Mouse (Mus musculus) kidney, embryonic 15.5 days (tissue): ENCODE results near the gene Hist1h2bp. TPM values are rescaled to one million over a fixed set of nuclear protein-coding genes. Genes with fewer than 3 reads are reported as not detected.
A peak's percentile ranks its signal among the peaks of the same experiment; 100 is the strongest.
"Not testable (repeated sequence)": the region's sequence is repeated elsewhere in the genome, so short reads cannot be mapped to it uniquely, and the experiment has no call there.

Experiments used
- ATAC-seq: fragments of 200-750 bp; cut with Nextera tagmentation; replicated peaks from 2 replicates; pipeline ENCODE4 v1.8.0; 2017; ENCODE audit warnings: moderate TSS enrichment; ENCODE audit not compliant: low FRiP score
- H3K27ac ChIP-seq: fragments of 300-500 bp; sonication (generic); 2 replicates; pipeline ENCODE4 v1.5.1; 2015; ENCODE audit warnings: mild to moderate bottlenecking, inconsistent platforms
- H3K27me3 ChIP-seq: fragments of 300-500 bp; sonication (generic); 2 replicates; pipeline ENCODE4 v1.6.1; 2015; ENCODE audit warnings: inconsistent platforms
- H3K36me3 ChIP-seq: fragments of 300-500 bp; sonication (generic); 2 replicates; pipeline ENCODE4 v1.6.1; 2015; ENCODE audit warnings: inconsistent platforms
- H3K4me1 ChIP-seq: fragments of 300-500 bp; sonication (generic); 2 replicates; pipeline ENCODE4 v1.6.1; 2015; ENCODE audit warnings: inconsistent platforms
- H3K4me2 ChIP-seq: fragments of 300-500 bp; sonication (generic); 2 replicates; pipeline ENCODE4 v1.6.1; 2015; ENCODE audit warnings: moderate library complexity, mild to moderate bottlenecking, inconsistent platforms
- H3K4me3 ChIP-seq: fragments of 300-500 bp; sonication (generic); replicated peaks from 2 replicates; pipeline ENCODE4 v1.5.1; 2015; ENCODE audit warnings: mild to moderate bottlenecking, inconsistent platforms
- H3K9ac ChIP-seq: fragments of 300-500 bp; sonication (generic); 2 replicates; pipeline ENCODE4 v1.6.1; 2015; ENCODE audit warnings: mild to moderate bottlenecking, inconsistent platforms
- H3K9me3 ChIP-seq: fragments of 300-500 bp; sonication (generic); replicated peaks from 2 replicates; pipeline ENCODE4 v1.6.1; 2016; ENCODE audit warnings: inconsistent platforms
- WGBS: fragments of 180-500 bp; shearing (Covaris S2); methylation state at CpG from one replicate; pipeline ENCODE4 v1.1.7; 2015; ENCODE audit warnings: mixed read lengths; 5-methylcytosine and 5-hydroxymethylcytosine counted together
- polyA plus RNA-seq: library from polyadenylated mRNA; unstranded; fragments of >200 nt; fragmentation: Nextera tagmentation; extraction: Ambion mirVana; gene quantifications from 2 replicates; pipeline ENCODE4 v1.2.1, GENCODE M21; 2015

Gene Hist1h2bp
- polyA plus RNA-seq, 1 experiment from 2014 or later, result 1.8 TPM

DNA sequence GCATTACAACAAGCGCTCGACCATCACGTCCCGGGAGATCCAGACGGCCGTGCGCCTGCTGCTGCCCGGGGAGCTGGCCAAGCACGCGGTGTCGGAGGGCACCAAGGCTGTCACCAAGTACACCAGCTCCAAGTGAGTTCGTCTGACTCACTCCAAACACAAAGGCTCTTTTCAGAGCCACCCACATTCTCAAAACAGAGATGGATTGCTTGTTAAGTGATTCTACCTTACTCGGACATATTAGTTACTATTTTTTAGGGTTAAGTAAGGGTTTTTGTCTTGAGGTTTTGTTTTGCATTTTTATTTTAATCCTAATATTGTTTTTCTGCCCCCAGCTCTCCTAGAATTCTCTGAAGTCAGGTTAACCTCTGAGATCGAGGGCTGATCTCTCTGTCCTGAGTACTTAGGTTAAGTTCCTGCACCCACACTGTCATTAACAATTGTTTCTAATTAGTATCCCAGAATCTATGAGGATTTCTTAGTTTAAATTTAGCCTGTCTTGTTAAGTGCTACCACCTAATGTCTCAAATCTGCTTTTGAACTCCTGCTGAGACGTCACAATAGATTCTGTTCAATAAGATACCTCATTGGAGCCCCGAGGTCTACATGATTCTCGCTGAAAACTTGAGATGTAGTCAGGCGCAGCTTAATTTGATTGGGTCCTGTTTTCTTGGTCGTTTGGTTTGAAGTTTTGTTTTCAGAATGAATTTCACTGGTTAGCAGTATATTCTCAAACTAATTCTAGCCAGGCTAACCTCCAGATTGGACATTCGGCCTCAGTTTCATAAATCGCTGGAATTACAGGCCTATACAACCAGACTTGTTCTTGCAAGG lies 716 bp downstream of the Hist1h2bp start:
- WGBS, result 18% methylated on average over 15 of the region's 21 CpGs
- Histone ChIP-seq H3K36me3 (no peaks in the 10 kb centered on the region), H3K4me1 (peaks cover 33% of the 10 kb centered on the region), H3K4me2 (peak overlapping the region; percentile 53), H3K9ac (peak overlapping the region; percentile 29; the same call in 1 of the 2 replicates), H3K9me3 (no peaks in the 10 kb centered on the region), H3K27me3 (no peaks in the 10 kb centered on the region), H3K4me3 (peak overlapping the region; percentile 43), H3K27ac (peak overlapping the region; percentile 92)
- ATAC-seq, result peak; percentile 20

DNA sequence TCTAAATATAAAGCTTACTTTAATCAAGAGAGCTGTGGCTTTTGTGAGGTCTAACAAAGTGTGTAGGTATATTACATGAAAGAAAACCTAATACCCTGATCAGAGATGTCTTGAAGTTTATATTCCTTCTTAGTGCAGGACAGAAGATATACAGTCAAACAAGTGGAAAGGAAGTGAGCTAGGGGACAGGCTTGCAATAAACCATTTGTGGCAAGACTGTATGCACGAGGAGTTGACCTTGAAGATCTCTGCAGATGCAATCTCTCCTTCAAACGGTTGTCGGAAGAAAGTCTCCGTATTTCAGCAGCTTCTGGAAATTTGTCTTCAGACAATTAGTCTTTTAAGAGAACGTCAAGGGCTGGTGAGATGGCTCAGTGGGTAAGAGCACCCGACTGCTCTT lies 2.7 kb downstream of the Hist1h2bp start:
- Histone ChIP-seq H3K9me3 (no peaks in the 10 kb centered on the region), H3K9ac (no peak overlapping the region), H3K27me3 (no peaks in the 10 kb centered on the region), H3K36me3 (no peaks in the 10 kb centered on the region), H3K4me2 (no peak overlapping the region), H3K4me1 (peaks cover 24% of the 10 kb centered on the region), H3K27ac (peak overlapping the region; percentile 45; the same call in 1 of the 2 replicates), H3K4me3 (no peak overlapping the region)
- ATAC-seq, result no peak
- WGBS, result 47% methylated on average over 6 of the region's 6 CpGs

DNA sequence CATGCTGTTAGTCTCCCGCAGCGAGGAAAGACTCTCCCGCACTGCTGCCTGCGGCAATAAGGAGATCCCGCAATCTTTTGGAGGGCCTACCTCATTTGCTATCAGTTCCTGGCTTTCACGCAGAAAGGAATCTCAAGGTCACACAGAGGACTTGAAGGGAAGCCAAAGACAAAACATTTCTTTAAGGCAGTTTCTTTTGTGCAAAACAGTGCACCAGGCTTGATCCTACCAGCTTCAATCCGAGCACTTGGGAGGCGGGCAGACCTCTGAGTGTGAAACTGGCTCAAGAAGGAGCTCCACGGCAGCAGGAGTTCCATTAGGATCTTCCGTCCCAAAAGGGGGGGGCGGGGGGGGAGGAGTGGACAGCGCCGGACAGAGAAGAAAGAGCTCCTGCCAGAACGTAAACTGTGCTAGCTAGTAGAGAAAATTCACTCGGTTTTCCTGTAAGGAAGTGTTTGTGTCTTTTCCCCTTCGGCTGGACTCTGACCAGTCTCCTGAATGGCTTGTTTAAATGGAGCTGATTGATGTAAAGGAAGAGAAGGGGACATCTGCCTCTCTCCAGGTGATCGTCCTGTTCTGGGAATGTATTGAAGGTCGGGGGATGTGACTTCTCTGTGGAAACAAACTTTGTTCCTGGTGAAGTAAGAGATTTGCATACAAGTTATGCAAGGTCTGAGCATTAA lies 3.5 kb downstream of the Hist1h2bp start:
- Histone ChIP-seq H3K27ac (peak overlapping the region; percentile 48; the same call in 1 of the 2 replicates), H3K36me3 (no peaks in the 10 kb centered on the region), H3K4me2 (peak overlapping the region; percentile 54), H3K4me1 (peaks cover 20% of the 10 kb centered on the region), H3K27me3 (no peaks in the 10 kb centered on the region), H3K9ac (peak overlapping the region; percentile 49; the same call in 1 of the 2 replicates), H3K9me3 (no peaks in the 10 kb centered on the region), H3K4me3 (peak overlapping the region; percentile 27)
- ATAC-seq, result no peak
- 7% methylated on average over 18 of the region's 18 CpGs for WGBS

DNA sequence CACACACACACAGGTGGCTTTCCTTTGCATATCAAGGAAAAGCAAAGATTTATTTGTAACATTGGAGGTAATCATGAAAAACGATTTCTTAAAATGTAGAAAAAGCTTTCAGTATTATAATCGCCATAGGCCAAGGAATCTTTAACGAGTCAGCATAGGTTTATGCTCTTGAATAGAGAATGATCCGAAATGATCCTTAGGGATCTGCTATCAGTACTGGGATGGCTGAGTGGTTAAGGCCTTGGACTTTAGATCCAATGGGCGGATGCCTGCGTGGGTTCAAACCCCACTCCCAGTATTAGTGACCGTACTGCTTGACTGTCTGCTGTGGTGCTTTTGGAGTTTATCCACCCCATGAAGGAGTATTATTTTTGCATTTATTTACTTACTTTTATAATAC lies 8.3 kb downstream of the Hist1h2bp start:
- Histone ChIP-seq H3K4me3 (no peak overlapping the region), H3K36me3 (no peaks in the 10 kb centered on the region), H3K9me3 (no peaks in the 10 kb centered on the region), H3K9ac (no peak overlapping the region), H3K27ac (no peak overlapping the region), H3K27me3 (no peaks in the 10 kb centered on the region), H3K4me2 (no peak overlapping the region), H3K4me1 (peaks cover 5% of the 10 kb centered on the region; the same call in 1 of the 2 replicates)
- WGBS, result 89% methylated on average over 7 of the region's 7 CpGs
- no peak for ATAC-seq

DNA sequence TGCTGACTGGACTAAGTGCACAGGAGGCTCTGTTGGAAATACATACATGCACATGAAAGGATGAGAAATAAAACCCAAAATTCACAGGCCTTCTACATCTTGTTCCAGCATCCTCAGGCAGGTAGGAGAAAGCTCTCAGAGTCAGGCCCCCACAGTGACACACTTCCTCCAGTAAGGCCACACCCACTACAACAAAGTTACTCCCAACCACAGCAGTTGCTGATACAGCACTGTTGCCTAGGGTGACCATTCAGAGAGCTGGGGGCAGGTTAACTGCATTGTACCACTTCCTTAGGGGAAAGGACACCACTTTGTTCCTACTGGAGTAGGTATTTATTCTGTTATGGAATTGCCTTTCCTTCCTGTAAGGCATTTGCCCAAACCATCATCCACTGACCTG lies 9.9 kb downstream of the Hist1h2bp start:
- H3K4me2 ChIP-seq, H3K9ac ChIP-seq, H3K27ac ChIP-seq, H3K4me1 ChIP-seq, H3K9me3 ChIP-seq, H3K36me3 ChIP-seq, H3K27me3 ChIP-seq, ATAC-seq, H3K4me3 ChIP-seq: not testable (repeated sequence)

DNA sequence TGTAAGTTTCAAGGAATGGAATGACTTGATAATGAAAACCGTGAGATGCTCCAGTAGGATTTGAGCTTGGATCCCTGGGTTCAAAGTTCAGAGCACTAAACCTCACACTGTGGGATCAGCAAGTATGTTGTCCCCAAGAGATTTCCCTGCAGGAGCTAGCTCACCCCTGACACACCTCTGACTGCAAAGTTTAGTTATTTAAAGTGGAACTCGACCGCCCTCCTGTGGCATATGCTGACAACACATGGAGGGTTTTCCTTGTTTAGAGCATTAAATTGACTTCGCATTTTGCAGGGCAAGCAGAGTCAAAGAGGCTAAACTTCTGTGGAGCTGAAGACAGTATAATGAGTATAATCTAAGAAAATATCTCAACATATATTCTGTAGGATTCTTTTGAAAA lies 15.8 kb downstream of the Hist1h2bp start:
- ATAC-seq, result peak; percentile 77
- H3K27me3 ChIP-seq, H3K36me3 ChIP-seq, H3K27ac ChIP-seq, H3K4me3 ChIP-seq, H3K9ac ChIP-seq, H3K4me2 ChIP-seq, H3K4me1 ChIP-seq, H3K9me3 ChIP-seq: not testable (repeated sequence)
- no CpG with 5 or more reads among the region's 4 CpGs for WGBS

DNA sequence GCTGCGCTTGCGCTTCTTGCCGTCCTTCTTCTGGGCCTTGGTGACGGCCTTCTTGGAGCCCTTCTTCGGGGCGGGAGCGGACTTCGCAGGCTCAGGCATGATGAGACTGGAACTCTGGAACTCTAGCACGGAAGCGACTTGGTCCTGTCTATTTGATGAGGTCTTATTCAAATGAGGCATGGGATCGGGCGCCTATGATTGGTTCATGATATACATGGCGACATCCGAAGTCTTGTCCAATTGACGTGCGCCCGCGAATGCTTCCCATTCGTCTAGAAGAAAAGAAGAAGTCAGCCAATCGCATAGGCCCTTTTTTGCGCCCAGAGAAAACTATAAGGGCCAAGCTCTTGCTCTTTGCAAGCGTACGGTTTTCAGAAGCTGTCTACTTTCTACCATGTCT lies 22.8 kb downstream of the Hist1h2bp start, which contains the start of the genes Hist1h2bq and Hist1h2ao:
Gene Hist1h2bq, minus strand, starts transcription at position 125 of the 400 bp plus-strand sequence.
Gene Hist1h2ao, plus strand, starts transcription at position 393 of the 400 bp plus-strand sequence.
- H3K4me2 ChIP-seq, result not testable (repeated sequence)

DNA sequence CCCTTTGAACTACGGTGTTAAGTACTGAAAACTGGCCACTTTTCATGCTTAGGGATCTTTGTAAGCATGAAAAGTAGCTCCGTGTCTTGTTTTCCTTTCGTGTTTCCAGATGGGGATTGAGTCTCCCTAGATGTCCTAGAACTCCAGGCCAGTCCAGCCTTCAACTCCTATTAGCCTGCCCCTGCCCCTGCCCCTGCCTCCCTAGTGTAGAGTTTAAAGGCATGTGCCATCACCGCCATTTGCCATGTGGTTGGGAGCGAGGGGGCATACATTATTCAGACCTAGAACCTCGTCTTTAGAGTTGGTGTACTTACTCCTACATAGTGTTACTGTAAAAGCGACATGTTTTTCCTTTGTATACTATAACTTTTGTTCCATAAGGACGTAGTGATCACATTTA lies 23.8 kb downstream of the Hist1h2bp start:
- H3K27me3 ChIP-seq, H3K9me3 ChIP-seq, H3K36me3 ChIP-seq, H3K4me2 ChIP-seq, H3K27ac ChIP-seq, H3K9ac ChIP-seq, H3K4me1 ChIP-seq, H3K4me3 ChIP-seq: not testable (repeated sequence)
- no CpG with 5 or more reads among the region's 8 CpGs for WGBS
- ATAC-seq, result peak; percentile 34

More for the DNA sequence above, 22.8 kb downstream of the Hist1h2bp start, which contains the start of the genes Hist1h2bq and Hist1h2ao:
- ATAC-seq, result peak; percentile 98
- H3K27ac ChIP-seq, H3K36me3 ChIP-seq, H3K9me3 ChIP-seq, H3K4me1 ChIP-seq, H3K9ac ChIP-seq, H3K4me3 ChIP-seq, H3K27me3 ChIP-seq: not testable (repeated sequence)
- no CpG with 5 or more reads among the region's 23 CpGs for WGBS

DNA sequence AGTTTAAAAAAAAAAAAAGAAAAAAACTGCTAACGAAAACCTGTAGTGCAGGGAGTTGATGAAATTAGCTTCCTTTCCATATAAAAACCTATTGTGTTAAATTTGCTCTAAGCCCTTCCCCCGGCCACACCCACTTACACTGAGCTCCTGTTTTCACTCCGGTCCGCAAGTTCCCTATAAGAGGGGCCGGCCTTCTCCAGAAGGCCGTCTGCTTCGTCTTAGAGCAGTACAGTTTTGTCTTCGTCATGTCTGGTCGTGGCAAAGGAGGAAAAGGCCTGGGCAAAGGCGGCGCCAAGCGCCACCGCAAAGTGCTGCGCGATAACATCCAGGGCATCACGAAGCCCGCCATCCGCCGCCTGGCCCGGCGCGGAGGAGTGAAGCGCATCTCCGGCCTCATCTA lies 24.3 kb downstream of the Hist1h2bp start, which contains the start of gene Hist1h4m:
Gene Hist1h4m, plus strand, starts transcription at position 208 of the 400 bp plus-strand sequence.
- peak; percentile 41 for ATAC-seq
- peak within 1 kb of the TSS; percentile 75 for H3K27ac ChIP-seq
- peak within 1 kb of the TSS; percentile 50 for H3K4me2 ChIP-seq
- H3K9me3 ChIP-seq, H3K4me1 ChIP-seq, H3K9ac ChIP-seq, H3K36me3 ChIP-seq, H3K27me3 ChIP-seq: not testable (repeated sequence)
- no CpG with 5 or more reads among the region's 24 CpGs for WGBS
- H3K4me3 ChIP-seq, result peak within 1 kb of the TSS; percentile 25; the same call in 1 of the 2 replicates

DNA sequence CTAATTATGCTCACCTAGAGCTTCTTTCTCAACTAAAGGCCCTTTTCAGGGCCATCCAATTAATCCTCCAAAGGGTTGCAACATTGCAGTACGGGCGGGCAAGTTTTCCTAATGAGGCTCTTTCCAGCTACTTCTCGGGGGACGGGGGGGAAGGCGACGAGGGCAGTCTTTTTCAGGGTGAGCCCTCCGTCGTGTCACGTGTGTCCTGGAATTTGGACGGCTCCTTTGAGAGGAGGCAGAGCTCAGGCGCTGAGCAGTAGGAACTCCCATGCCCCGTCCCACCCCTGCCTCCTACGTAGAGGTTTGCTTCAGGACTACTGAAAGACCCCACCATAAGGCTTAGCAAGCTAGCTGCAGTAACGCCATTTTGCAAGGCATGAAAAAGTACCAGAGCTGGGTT lies 24.8 kb downstream of the Hist1h2bp start:
- H3K27ac ChIP-seq, result peak overlapping the region; percentile 75
- H3K27me3 ChIP-seq, H3K9ac ChIP-seq, H3K9me3 ChIP-seq, H3K36me3 ChIP-seq, H3K4me1 ChIP-seq: not testable (repeated sequence)
- peak overlapping the region; percentile 25; the same call in 1 of the 2 replicates for H3K4me3 ChIP-seq
- under 1% methylated on average over 14 of the region's 14 CpGs for WGBS
- ATAC-seq, result peak; percentile 47
- H3K4me2 ChIP-seq, result peak overlapping the region; percentile 50

DNA sequence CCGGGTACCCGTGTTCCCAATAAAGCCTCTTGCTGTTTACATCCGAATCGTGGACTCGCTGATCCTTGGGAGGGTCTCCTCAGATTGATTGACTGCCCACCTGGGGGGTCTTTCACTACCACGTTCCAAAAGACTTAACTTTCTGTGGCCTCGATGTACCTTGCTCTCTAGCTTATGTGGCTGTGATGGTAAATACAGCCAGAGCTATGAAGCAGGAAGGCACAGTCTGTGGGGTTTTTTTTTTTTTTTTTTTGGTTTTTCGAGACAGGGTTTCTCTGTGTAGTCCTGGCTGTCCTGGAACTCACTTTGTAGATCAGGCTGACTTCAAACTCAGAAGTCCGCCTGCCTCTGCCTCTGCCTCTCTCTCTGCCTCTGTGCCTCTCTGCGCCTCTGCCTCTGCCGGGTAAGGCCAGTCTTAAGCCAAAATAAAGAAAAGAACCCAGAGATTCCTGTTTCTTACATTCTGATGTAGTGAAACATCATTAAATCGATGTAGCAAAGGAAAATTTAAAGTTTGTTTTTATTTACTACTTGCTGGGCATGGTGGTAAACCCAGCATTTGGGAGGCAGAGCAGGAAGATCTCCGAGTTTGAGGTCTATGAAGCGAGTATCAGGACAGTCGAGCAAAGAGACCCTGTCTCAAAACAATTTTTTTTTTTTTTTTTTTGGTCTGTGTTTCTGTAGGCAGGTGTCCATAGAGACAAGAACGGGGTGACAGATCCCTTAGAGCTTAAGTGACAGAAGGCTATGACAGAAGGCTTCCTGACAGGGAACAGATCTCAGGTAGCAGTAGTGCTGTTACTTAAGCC lies 33.0 kb downstream of the Hist1h2bp start:
- ATAC-seq, H3K27ac ChIP-seq: not testable (repeated sequence)
- 80% methylated on average over 7 of the region's 16 CpGs for WGBS

More for the DNA sequence above, 33.0 kb downstream of the Hist1h2bp start:
- H3K4me2 ChIP-seq, H3K9ac ChIP-seq, H3K36me3 ChIP-seq, H3K4me3 ChIP-seq, H3K9me3 ChIP-seq, H3K27me3 ChIP-seq, H3K4me1 ChIP-seq: not testable (repeated sequence)
